ENCODE assay signal across 1 mouse cellular context in genomic region chr5:136082345-136082744, GRCm38 (mm10).
A peak's percentile ranks its signal among the peaks of the same experiment; 100 is the strongest.
TF ChIP-seq lines count a peak whose summit lies in the region.

No protein-coding gene starts in this region.

TF ChIP-seq in MEL, 35 proteins besides CTCF, POLR2A, EP300 and RAD21:
- TF ChIP-seq TCF12 (IDR thresholded peaks at IDR 0.05; ENCODE audit: low read depth, low read length): no peak
- TF ChIP-seq SMC3 (IDR thresholded peaks at IDR 0.05; ENCODE audit: low read depth, low read length): peak; percentile 50
